Mouse (Mus musculus) right cerebral cortex, postnatal 36 days (tissue): ENCODE measurements around the gene Tas2r123.

Source experiments
- DNase-seq, 2 experiments: peaks; one replicate each; pipeline ENCODE4 v3.0.0; 2022; ENCODE audit warnings: low spot score in 2 of 2, mixed read lengths in 1 of 2

Tas2r123 gene

DNA sequence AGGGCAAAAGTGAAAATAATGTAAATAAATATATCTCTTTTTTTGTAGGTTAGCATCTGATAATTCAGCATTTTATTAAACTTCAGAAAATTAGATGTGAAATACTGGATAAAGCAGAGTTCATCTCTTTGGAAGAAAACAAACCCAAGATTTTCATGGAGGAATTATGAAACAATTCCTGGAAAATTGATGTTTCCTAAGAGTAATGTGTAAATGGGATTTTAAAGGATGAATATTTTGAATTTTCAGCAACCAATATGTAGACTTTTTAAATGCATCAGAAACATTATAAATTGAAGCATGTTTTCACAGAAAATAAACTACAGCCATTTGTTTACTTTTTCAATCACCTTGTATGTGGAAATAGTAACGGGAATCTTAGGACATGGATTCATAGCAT is at the start of gene Tas2r123:
Tas2r123 (plus strand) TSS at position 301 of the 400 bp plus-strand sequence.
- no peak for DNase-seq

GRCm38 (mm10) chr6:132802518-132802917 is 44.4 kb upstream of the Tas2r123 start, which contains the start of gene Tas2r117:
Gene Tas2r117 (plus strand): TSS chr6:132802818.
- no peak for DNase-seq

DNA sequence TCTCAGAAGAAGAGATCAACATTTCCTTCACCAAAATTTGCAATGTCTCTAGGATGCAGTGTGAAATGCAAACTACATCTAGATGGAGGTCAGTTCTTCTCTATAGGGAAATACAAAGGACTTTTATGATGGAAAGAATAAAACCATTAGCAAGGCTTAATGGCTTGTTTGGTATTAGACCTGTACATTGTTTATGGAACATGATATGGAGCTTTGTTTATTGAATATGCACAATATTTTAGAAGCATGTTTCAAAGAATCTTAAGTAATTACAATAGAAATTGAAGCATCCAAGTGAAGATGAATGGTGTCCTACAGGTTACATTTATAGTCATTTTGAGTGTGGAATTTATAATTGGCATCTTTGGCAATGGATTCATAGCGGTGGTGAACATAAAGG is 8.2 kb downstream of the Tas2r123 start, which contains the start of gene Tas2r116:
Tas2r116 (plus strand) TSS at position 301 of the 400 bp plus-strand sequence.
- DNase-seq, result no peak

DNA sequence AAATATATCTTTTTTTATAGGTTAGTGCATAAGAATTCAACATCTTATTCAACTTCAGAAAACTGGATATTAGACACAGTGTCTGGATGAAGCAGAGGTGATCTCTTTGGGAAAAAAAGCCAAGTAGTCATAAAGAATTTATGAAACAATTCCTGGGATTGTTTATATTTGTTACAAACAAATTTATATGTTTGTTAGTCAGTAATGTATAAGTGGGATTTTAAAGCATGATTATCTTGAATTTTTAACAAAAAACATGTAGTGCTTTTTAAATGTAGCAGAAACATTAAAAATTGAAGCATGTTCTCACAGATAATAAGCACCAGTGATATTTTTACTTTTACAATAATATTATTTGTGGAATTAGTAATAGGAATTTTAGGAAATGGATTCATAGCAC is 20.8 kb downstream of the Tas2r123 start, which contains the start of gene Tas2r110:
Tas2r110 (plus strand) TSS at position 301 of the 400 bp plus-strand sequence.
- DNase-seq, result no peak

GRCm38 (mm10) chr6:132892711-132893110 is 45.8 kb downstream of the Tas2r123 start, which contains the start of gene Tas2r113:
Gene Tas2r113 (plus strand): TSS chr6:132893011.
- no peak for DNase-seq
